Mouse (Mus musculus) MEL-GATA-1-ER (cell line): ENCODE measurements at regions not wholly inside any gene's neighbourhood (a gene's known extent, or its start where the extent isn't known, plus 50 kb on each side); places are given as distances from the start of the nearest gene placed in this dataset.

Experiments
- DNase-seq: peaks from one replicate; pipeline ENCODE4 v3.0.0-alpha.2; 2012; ENCODE audit warnings: low read depth; ENCODE audit errors: extremely low read depth

DNA sequence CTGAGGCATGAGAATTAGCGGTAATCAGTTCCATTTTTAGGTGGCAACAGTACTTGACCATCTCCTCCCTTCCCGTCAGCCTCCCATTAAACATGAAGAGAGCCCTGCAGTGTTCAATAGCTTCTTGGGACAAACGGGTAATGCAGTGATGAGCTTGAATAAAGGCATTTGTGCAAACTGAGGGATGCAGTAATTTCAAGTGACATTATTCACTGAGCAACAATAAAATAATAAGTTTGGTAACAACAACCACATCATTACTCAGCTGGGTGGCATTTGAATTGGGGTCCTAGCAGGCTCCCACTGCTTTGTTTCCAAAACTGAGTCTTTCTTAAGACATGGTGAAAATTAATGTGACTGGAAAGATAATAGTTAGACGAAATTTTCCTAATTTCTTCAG lies 315.2 kb upstream of the C030005K15Rik start:
- DNase-seq = no peak

DNA sequence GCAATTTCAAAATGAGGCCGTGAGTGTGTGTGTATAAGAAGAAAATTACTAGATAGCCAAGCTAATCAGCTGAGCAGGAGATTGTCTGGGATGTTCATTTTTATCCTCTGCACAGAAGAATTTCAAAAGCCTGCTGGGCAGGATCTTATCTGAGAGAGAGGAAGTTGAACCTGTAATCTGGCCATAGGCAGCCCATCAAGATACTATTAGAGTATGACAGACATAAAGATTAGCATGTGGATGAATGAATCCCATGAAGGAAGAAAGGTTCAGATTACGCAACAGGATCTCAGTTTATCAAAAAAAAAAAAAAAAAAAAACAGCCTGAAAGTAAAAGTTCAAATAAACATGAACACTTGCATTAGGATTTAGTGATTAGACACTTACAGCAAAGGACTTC lies 317.3 kb upstream of the C030005K15Rik start:
- no peak for DNase-seq

DNA sequence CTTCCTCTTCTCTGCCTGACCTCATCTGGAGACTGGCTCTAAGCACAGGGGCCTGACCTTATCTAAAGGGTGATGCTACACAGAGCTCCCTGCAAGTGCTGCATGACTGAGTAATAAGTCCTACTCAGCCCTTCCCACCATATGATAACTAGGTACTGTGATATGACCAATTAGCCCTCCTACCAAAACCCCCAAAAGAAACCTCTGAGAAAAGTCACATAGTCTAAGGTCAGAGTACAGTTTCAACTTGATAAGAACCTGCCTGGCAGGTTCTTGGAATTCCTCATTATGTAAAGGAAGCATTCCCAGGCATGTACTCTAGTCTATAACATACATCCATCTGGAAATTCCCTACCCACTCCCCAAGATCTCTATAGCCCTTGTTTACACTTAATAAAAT lies 318.0 kb upstream of the C030005K15Rik start:
- DNase-seq = no peak

DNA sequence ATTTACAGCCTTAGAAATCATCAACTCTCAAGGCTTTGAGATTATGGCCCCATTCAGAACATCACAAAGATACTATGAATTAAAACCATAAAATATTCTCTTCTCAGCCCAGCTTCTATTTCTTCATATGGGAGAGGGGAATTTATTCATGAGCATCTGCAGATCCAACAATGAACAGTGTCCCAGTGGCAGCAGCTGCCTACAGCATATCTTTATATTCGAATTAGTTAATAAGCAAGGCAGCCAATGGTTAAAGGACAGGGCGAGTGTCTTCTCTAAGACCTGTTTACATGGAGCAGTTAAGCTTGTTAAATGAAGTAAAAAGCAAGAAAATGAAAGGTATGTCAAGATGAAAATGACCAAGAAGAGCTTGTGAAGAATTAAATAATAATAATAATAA lies 346.9 kb upstream of the C030005K15Rik start:
- no peak for DNase-seq

DNA sequence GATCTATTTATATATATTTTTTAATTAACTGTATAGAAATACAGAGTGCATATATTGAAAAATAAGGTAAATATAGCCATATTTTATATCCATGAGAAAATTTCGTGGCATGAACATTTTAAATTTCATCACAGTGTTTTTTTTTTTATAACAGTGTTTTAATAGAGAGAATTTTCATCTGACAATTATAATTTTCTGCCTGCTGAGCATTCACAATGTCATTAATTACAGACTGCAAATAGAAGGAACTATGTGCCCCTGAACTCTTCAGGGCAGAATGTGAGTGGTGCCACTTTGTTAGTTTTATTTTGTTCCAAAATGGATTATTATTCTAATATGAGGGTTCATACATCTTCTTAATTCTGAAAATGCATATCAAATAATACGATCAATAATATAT lies 358.3 kb upstream of the C030005K15Rik start:
- DNase-seq = no peak

DNA sequence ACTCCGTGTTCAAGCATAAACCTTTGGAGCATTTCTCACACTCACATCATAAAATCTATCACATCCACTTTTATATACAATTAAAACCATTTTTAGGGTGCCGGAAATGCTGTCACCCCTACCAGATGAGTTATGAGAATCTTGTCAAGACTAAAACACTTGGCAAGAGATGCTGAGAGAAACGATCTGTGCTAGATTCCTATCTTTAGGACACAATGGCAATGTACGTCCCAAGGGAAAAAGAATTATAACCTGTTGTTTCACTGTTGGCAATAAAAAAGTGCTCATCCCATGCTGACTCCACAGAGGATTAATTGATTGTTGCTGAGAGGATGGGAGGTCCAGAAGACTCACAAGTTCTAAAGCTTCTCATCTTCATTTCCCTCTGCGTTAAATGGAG lies 389.7 kb upstream of the C030005K15Rik start:
- no peak for DNase-seq

DNA sequence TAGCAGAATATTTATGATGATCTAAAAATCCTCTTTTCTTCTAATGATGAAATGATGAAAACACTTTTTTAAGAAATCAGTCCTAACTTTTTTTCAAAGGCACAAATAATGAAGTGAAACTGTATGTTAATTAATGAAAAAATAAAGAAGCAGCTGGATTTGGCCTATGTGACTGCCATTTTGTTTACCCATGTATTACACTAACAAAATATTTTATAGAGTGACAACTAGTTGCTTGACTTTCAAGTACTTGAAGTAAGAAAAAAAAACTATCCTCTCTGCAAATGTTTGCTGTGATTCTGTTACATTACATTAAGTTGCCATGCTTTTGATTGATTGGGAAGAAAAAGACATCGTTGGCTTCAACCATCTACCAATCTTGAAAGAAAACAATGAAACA lies 399.2 kb upstream of the C030005K15Rik start:
- DNase-seq = no peak

DNA sequence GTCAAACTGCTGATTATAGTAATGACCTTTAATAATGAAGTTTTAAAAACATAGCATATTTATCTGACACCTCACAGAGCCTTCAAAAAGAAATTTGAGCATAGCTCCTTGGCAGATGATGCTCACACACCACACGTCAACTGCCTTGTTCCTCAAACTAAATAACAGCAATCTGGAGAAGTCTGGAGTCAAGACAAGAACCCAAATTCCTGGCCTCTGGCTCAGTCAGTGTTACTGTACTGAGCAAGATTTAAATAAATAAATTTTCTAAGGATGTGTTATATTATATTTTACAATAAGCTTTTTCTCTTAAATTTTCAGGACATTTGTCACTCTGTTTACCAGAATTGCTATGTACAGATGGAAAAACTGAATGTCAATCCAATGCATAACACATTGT lies 408.5 kb upstream of the C030005K15Rik start:
- no peak for DNase-seq

DNA sequence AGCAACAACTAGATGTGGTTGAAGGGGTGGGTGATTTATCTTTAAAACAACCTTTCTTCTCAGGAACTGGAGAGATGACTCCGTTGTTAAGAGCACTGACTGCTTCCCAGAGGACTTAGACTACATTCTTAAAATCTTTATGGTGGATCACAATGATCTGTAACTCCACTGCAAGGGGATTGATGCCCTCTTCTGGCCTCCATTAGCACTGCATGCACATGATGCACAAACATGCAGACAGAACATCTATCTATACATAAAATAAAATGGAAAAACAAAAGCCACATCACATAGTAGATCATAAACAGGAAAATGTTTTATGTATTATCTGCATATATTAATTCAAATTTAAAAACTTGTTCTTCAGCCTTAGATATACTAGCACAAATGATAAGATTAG lies 419.2 kb upstream of the C030005K15Rik start:
- no peak for DNase-seq

DNA sequence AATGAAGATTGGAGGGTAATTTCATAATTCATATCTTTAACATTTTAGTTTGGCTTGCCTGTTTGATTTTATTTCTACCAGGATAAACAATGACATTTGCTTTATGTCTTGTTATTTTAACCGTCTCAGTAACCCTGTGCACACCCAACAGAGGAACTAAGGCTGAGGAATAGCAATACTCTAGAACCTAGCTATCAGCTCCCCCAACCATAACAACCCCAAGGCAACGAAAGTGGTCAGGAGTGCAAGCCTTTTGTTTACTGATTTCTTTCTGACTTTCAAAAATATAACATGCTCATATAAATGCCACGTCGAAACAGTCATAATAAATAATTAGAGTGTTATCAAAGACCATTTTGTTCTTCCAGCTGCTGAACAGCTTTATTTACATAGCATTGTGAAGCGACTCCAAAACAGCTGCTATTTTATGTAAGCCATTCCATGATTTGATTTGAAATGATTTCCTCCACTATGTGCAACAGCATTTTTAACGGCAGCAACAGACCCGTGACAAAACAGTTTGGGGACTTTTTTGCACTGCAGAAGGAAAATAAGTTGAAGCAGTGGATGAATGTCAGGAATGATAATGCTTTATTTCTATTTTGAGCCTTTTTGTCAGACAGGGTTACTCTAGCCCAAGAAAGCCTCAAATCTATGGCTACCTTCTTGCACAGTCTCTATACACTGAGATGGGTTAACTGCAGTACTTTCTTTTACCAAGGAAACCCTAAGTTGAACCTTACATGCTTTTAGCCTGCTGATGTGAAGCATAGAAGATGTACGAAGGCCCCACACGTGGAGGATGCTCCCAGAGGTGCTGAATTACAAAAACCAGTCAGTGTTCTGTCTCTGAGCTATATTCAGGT lies 420.7 kb upstream of the C030005K15Rik start:
- DNase-seq = no peak

DNA sequence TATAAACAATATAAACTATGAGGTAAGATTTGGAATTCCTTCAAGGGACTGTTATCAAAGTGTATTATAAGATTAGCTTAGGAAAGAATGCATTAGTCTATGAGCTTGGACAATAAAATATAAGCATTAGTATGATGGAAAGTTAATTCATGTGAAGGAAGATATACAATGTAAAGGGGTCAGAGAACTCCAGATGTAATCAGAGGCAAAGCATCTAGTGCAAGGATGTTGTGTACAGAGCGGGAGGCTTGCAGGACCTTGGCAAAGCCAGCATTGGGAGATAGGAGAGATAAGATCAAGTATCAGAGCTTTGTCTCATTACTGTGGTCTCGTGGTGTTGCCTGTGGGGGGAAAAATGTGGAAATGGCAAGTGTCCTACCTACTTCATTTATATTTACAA lies 429.4 kb upstream of the C030005K15Rik start:
- no peak for DNase-seq

DNA sequence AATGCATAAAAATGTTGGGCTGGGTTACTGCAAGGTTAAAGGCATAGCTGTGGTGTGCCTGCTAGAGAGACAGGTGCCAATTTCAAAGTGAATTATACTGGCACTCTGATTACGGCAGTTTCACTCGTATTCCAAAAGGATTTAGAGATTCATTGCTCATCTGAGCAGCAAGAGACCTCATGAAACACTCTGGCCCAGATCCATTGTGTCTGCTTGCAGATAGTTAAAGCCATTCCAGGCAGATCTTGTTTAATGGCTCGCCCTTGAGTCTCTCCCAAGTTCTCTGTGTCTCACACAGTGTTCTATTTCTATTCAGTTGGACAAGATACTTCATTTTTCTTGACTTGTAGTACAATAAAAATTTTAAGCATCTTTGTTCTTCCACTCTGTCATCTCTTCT lies 459.1 kb upstream of the C030005K15Rik start:
- no peak for DNase-seq

DNA sequence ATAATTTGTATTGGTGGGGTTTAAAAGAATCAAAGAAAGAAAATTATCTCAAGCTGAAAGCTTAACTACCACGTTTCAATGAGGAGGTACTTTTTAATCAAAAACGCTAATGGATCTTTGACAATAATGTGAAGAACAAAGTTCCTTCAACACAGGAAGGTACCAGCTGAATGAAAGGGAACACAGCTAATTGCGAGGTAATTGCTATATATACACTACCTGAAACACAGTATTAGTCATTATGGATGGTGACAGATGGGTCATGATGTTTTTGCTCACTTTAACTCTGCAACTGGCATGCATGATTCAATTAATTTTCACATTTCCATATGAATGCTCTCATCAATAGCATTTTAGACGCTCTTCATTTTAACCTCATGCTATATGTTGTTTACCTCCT lies 470.3 kb upstream of the C030005K15Rik start:
- no peak for DNase-seq

DNA sequence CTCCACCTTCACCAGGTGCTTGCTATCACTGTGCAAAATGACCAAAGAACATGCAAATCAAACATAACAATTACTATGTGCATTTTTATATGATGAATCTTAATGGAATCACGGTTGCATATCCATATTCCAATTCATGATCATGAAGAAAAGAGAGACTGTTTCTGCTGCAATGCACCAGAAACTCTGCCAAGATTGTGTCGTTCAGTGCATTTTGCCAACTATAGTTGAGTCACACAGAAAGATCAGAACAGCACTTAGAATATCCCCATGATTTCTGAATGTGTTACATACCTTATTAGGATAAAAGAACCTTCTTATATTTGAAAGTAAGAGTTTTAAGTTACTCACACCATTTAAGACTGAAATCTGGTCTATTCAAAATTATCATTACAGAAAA lies 483.7 kb upstream of the C030005K15Rik start:
- no peak for DNase-seq

DNA sequence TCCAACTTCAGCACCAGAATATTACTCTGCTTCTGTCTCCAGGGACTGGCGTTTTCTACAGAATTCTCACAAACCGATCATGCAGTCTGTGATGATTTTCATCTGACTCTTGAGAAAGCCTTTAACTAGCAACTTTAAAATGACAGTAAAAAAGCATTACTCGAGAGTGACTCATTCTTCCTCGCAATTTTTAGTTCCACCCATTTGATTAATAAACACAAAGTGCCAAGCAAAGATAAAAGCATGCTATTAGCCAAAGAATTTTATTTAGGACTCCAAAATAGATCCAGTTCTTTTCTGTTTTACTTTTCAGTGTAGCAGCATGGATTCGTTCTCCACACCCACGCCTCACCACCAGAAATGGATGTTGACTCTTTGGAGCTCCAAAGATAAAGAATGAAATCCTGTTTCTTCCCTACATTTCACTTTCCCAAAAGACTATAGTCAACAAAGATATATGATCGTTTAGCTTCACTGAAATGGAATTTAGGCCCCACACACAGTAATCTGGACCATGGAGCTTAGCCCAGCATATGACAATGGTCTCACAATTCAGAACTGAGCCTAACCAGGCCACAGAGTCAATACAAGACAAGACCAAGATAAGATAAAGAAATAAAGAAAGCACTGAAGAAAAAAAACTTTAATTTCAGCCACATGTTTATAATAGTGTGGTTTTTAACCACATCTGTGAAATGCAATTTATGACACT lies 486.5 kb upstream of the C030005K15Rik start:
- DNase-seq = no peak

DNA sequence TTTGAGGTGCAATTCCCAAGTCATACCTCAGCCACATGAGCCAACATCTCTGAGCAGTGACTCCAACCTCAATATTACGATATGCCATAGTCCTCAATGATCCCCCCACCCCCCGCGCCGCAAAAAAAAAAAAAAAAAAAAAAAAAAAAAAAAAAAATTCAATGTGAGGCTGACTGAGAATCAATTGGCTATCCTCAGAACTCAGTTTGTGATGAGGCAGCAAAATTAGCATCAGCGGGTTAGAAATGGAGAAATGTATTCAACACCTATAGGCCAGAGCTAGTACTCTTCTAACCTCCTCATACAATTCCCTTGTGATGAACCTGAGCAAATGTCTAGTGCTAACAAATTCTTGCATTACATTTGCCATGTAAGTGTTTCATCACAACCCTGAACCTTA lies 504.5 kb upstream of the C030005K15Rik start:
- DNase-seq = no peak

DNA sequence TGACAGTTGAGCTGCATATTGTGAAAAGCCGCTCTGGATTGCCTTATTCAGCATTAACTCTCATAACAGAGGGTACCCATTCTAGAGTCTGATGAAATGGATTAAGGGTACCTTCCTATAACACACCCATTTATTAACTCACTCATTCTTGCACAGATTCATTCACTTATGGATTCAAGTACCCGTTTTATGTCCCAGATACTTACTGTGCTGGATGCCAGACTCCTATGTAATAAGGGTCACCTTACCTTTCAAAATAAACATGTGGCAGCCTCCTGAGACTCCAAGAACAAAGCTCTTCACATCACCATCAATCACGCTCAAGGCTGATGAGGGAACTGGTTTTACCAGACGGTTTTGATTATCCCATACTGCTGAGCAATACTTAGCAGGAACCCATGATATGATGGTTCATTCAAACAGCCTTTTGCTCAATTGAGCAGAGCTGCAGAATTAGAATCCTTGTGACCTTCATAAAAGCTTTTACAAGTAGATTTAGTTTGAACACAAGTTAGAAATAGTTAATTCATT lies 505.2 kb upstream of the C030005K15Rik start:
- DNase-seq = no peak

DNA sequence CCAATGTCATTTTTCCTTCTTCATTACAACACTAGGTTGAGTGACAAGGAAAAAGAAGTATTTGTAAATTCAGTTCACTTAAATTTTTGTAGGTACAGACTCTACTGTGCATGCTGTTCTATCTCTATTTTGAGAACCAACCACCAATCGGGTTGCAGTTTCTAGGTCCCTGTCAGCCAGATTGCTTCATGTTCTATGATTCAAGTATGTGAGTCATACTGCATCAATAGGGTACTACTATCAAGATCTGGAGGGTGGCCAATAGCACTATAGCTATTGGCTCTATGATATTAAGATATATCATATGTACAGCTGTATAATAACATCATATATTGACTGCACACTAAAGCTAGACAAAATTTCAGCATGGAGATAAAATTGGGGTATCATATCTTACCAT lies 521.8 kb upstream of the C030005K15Rik start:
- DNase-seq = no peak

DNA sequence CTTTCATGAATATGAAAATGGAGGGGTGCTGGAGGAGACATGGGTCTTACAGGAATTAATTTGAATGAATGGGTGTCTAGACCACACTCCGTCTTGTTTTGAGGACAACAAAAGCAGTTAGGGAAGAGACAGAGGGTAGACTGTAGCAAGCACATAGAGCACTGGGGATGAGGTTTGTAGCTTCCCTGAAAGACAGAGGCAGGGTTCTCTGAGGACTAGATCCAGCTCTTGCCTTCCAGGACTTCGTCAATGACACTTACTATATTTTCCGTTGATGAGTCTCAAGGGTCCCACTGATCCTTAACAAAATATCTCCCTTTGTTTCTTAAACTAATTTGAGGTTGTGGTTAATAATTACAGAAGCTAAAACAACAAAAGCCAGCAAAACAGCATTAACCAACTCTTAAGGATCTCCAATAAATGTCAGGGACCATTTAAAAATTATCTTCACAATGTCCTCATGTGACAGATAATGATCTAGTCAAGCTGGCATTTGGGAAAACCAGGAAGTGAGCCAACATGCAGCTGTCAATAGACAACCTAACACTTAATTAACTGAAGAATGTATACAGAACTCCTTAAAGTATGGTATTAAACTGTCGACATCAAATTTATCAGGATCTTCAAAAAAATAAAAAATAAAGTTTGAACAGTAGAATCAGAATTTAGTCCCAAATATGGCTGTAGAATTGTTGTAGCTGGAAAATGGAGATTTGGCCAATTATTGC lies 531.6 kb upstream of the C030005K15Rik start:
- no peak for DNase-seq

DNA sequence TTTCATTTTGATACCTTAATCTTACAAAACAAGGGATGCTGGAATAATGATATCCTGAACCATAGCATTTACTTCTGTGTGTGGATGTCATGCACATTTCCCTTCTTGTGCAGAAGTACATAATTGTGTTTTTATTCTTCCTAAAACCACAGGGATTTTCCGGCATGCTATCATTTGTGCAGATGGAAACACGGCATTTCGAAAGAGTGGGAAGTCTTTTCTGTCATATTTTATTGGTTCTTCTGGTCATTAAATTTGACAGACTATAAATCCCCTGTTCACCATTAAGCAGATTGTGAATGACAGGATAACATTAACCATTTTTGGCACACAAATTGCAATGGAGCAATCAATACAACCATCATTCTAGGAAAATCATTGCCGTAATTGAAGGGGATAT lies 532.7 kb upstream of the C030005K15Rik start:
- DNase-seq = no peak

DNA sequence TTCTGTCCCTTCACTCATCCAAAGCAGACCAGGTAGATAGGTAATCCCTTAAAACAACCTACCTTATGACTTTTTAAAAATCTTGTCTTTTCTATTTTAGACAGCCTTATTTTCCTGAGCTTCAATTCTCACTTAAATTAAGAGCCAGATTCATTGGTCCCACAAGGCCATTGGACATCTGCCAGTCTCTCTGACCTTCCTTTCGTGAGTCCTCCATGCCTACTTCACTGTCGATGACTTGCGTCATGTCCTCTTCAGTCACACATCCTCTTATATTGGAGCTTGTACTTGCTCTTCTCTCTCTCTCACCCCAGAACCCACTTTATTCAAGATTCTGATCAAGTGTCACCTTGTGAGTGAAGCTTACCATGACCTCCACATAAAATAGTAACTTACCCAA lies 542.0 kb upstream of the C030005K15Rik start:
- DNase-seq = no peak

DNA sequence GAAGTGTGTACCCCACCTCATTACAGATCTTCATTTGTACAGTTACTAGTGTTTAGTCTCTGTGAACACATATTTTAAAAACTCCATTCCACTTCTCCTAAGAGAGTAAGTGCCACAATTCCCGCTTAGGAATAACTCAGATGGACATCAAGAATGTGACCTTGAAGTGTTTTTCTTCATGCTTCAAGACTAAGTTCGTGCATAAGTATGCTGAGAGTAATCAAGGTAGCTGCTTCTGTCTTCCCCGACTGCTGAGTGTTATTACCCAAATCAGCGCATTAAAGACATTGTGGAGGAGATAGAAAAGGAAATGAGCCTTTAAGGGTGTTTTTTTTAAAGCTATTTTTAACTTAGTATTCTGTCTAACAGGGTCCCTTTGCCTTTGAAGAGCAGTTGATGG lies 565.1 kb upstream of the C030005K15Rik start:
- DNase-seq = no peak
